Mouse (Mus musculus) CH12.LX (cell line): ENCODE data around the gene Trpm5.
A peak's percentile ranks its signal among the peaks of the same experiment; 100 is the strongest.

Source experiments
- CHD1 ChIP-seq: IDR thresholded peaks from 2 replicates; pipeline ENCODE4 v1.6.1; 2012; ENCODE audit warnings: low read depth, low read length, improper control_type of control experiment, inconsistent platforms
- CTCF ChIP-seq, 2 experiments: IDR thresholded peaks in 1 of 2; conservative IDR thresholded peaks in 1 of 2; 2 replicates each; pipeline ENCODE4 v1.5.1; 2011 to 2012; ENCODE audit warnings: low read depth in 2 of 2, low read length in 2 of 2, improper control_type of control experiment in 1 of 2, inconsistent platforms in 1 of 2, mild to moderate bottlenecking in 1 of 2, moderate library complexity in 1 of 2
- ELF1 ChIP-seq: IDR thresholded peaks from 2 replicates; pipeline ENCODE4 v1.6.1; 2014; ENCODE audit warnings: low read depth, mild to moderate bottlenecking, inconsistent platforms, low read length, improper control_type of control experiment
- HCFC1 ChIP-seq: IDR thresholded peaks from 2 replicates; pipeline ENCODE4 v1.6.1; 2012; ENCODE audit warnings: low read depth, mild to moderate bottlenecking, inconsistent platforms, low read length, improper control_type of control experiment
- USF1 ChIP-seq: IDR thresholded peaks from 2 replicates; pipeline ENCODE4 v1.6.1; 2014; ENCODE audit warnings: low read depth, mild to moderate bottlenecking, inconsistent platforms, low read length, improper control_type of control experiment

- TF ChIP-seq HCFC1 (peak; percentile 98), CTCF (conservative IDR thresholded peaks at IDR 0.05 in 1 of 2, IDR thresholded peaks at IDR 0.05 in 1 of 2; ENCODE audit: low read depth in 2 of 2, low read length in 2 of 2) (no peak), ELF1 (peak; percentile 94), CHD1 (no peak), USF1 (0 out of 2 replicates have a peak, but pooled peaks have one; percentile 27)
These were observed 25.4 kb downstream of the Trpm5 start, which contains the start of gene Tssc4 for GRCm38 (mm10) chr7:143068882-143069591.
